Mouse (Mus musculus) NIH3T3 (cell line): ENCODE results near the gene Unc45a.

Experiments used
- DNase-seq: peaks from one replicate; pipeline ENCODE4 v3.0.0-alpha.2; 2012; ENCODE audit warnings: low read depth

Gene Unc45a

DNA sequence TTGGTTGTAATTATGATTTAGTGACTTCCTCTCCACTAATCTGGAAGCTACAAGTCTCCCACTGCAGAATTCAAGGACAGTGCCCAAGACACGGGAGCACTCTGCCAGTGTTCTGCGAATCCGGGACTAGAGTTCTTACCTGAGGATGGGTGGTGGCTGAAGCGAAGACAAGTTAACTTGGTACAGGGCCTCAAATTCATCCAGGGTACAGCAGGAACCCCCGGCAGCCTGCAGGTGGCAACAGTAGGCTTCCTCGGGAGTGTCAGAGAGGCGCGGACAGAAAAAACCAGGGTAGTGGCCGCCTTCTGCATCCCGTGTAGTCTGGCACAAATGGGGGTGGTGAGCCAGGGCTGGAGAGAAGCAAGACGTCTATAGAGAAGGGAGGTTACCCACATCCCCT is at the start of gene Unc45a:
Gene Unc45a, minus strand, starts transcription at position 213 of the 400 bp plus-strand sequence.
- peak; percentile 88 for DNase-seq

DNA sequence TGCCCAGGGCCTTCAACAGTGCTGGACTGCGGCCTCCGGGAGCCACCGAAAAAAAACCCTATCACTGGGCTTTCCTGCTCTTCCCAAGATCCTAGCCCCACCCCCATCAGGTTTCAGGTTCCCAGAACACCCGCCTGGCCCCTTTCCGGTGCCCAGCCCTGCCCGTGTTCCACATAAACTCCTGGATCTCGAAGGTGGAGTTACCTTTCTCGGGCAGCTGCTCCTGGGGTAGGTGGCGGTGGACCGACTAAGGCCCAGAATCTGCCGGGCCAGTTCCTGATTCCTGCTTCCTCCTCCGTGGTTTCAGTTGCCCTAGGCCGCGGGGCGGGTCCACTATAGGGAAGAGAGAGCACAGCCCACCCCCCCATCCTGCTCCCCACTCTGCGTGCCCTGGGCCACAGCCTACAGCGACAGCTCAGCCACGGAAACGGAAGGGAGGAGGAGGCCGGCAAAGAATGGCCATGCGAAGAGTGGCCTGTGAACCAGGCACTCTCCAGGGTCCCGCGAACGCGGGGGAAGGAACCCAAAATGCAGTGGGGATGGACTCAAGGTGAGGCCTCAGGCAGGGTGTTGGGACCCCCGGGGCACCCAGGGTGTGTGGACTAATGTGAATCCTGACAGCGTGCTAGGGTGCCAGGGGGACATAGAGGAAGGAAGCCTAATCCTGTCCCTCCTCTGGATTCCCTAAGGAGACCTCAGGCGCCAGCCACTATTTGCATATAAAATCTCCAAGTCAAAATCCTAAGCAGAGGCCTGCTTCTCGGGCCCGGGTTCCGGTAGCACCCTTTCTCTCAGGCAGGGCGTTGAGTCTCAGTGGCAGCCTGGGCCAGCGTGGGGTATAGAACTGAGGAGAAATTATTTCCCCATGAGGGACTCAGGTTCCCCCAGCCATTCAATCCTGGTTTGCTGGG is 47.1 kb upstream of the Unc45a start, which contains the start of gene Fes:
Gene Fes, minus strand, starts transcription at position 314 of the 911 bp plus-strand sequence.
- DNase-seq, result peak; percentile 71

DNA sequence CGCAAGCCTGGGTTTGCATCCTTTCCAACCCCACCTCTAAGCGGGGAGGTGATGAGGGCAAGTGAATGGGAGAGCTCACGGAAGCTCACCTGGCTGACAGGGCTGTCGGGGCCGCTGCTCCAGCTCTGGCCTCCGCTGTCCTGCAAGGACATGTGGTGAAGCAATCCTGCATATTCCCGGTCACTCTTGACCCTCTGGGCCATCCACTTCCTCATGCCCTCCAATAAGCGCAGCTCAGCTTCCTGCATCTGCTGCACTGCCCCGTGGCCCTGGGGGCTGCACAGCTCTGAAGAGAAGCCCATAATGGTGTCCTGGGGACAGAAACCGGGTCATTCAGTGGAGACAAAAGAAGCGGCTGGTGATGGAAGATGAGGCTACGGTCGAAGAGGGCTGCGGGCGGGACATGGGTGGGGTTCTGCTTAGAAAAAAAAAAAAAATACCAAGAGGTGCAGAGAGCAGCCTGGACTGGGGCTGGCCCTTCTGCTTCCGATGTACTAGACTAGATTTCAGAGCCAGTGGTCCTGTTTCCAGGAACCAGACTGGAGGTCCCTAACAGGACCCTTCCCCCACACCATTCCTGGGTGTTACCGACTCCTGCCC is 46.3 kb upstream of the Unc45a start:
- DNase-seq, result no peak

DNA sequence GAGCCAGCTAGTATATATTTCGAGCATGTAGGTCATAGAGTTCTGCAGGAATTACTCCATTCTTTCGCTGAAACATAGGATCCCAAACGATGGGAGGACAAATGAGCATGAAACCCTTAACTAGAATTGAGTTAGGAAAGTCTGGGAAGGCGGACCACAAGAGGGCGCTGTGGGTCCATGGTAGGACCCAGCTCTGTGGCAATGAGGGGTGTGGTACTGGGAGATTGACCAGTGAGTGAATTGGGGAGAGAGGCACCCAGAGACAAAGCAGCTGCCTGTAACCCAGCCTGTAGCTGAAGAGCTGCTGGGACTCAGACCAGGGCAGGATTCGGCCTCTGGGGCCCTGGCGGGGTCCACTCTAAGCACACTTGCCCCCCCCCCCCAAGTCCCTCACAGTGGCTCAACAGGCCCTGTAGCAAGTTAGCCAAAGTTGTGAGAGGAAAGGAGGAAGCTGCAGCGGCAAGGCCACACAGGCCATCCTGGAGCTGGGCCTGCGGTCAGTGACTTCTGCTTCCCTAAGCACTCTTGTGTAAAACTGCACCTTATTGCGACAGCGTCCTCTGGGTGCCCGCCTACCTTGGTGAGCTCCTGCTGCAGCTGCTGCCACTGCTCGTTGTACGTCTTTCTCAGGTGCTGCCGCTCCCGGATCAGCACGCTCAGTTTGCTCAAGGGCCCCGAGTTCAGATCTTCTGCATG is 45.6 kb upstream of the Unc45a start:
- peak; percentile 97 for DNase-seq

DNA sequence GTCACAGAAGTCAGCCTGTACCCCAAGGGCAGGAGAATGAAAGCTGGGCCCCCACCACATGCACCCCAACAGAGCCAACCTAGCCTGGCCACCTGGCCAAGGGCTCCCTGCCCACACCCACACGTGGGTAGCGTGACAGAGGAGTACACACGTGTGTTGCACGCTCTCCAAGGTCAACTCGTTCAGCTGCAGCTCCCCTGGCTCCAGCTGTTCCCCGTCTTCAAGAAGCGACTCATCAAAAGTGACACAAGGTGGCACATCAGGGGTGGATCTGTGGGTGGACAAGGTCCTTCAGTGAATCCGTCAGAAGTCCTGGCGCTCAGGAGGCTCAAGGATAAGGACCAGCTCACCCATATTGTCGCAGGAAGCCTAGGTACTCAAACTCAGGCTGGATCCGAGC is 42.1 kb upstream of the Unc45a start:
- DNase-seq, result no peak

DNA sequence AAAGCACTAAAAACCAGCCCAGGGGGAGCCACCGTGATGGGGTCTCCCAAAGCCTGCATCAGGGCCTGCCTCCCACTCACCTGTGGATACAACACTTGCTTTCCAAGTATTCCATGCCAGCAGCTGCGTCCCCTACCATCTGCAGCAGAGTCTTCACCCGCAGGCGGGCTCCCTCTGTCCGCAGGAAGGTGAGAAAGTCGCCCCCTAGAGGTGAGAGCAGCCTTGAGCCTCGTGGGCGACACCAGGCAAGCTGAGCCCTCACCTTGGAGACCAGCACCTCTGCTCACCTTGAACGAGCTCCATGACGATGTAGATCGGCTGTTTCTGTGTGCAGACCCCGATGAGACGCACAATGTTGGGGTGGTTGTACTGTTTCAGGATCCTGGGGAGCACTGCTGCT is 38.7 kb upstream of the Unc45a start:
- DNase-seq, result peak; percentile 37

DNA sequence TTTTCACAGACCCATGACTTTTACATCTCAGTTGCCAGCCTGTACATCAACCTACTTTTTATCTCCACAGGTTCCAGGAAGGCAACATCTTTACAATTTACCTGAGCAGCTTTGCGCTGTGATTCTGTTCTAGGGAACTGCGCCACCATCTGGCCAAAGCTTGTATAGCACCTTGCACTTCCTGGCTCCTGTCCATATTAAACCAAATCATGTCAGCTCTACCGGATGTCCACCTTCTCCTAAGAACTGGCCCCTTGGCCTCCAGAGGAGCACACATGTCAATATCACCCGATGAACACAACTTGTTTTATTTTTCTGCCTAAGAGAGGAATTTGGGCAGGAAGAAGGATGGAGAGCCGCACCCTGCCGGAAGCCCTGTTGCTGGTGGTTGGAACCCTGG is 36.7 kb upstream of the Unc45a start:
- DNase-seq, result peak; percentile 73

DNA sequence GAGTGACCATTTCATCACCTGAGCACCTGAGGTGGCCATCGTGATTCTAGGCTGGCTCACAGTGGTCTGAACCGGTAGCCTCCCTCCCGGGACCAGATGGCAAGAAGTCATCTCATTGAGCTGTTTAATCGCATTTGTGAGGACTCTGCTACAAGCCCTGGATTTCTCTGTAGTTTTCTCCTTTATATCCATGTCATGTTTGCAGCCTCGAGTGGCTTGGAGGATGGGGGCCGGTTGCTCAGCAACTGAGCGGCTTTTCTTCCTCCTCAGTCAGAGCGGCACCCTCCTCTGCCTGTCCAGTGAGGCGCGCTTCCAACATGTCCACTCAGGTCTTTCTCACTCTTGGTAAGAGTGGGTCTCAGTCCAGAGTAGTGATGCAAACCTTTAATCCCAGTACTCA is 35.4 kb upstream of the Unc45a start:
- no peak for DNase-seq

DNA sequence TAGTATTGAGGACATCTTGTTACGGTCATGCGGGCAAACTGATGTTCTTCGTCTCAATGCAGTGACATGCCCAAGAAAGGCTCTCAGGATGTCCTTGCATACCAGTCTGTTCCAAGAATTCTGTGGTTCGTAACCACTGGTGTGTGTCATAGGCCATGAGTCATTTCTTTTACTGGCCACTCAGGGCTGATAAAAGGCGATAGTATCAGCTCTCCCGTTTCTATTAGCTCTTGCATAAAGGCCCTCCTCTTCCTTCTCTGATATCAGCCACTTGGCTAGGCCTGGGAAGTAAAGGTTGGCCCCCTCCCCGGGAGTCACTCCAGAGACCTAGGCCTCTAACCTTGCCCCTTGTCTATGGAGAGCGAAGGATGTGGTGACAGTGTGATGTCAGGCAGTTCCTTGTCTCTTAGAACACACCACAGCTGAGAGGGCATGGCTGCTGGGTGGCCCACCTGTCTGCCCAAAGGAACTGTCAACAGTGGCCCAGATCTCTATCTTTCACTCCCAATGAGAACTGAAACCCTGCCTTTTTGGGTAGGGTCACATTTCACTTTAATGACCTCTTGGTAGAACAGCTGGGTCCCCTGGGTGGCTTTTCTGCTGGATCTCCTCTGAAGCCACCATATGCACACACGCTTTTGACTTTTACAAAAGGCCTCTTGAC is 34.7 kb upstream of the Unc45a start:
- DNase-seq, result peak; percentile 77

DNA sequence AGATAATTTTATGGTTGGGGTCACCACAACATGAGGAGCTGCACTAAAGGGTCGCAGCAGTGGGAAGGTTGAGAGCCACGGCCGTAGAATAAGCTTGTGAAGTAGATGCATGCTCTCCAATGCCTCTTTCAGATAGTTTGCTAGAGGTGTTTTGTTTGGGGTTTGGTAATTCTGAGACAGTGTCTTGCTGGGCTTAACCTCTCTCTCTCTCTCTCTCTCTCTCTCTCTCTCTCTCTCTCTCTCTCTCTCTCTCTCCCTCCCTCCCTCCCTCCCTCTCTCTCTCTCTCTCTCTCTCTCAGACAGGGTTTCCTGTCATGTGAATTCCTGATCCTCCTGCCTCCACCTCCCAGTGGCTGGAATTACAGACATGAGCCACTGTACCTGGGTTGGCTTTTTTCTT is 33.9 kb upstream of the Unc45a start:
- DNase-seq, result no peak

DNA sequence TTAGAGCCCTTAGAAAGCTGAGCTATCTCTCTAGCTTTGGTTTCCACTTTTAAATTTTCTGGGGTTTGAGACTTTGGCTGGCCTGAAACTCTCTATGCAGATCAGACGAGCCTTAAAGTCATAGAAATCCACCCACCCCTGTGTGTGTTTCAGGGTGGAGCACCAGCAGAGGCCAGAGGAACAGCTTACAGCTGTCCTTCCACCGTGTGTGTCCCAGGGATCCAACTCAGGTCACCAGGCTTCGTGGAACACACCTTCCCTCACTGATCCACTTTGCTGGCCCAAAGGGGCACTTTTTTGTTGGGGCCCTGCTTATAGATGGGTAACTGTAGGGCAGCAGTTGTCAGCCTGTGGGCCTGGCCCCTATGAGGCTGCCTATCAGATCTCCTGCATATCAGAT is 33.5 kb upstream of the Unc45a start:
- no peak for DNase-seq

DNA sequence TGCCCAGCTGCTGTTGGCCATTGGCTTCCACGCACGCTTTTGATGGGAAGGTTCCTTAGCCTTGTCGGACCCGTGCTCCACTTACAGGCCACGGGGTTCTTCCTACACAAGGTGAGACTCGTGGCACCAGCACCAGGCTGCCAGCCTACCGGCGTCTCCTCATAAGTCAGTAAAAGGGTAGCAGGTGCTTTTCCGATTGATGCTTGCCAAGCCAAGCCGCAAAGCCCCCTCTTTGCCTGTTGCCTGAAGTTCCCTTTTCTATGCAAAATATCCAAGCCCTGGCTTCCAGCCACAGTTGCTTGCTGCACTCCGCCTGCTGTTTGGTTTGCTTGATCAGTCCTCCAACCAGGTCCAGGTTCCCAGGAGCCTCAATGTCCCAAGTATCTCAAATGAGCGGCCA is 33.0 kb upstream of the Unc45a start:
- no peak for DNase-seq

DNA sequence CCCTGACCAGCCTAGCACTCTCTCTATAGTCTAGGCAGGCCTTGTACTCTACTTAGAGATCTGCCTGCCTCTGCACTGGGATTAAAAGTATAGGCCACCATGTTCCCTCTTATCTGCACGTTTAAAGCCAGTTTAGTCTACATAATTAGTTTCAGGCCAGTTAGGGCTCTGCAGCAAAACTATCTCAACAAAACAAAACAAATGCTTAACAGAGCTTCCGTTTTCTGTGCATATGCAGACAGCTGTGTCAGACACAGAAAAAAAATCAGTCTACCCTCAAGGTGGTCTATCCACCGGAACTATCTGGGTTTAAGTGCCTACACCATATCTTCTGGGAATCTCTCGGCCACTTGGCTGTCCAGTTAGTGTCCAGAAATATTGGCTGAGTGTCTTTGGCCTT is 32.5 kb upstream of the Unc45a start:
- no peak for DNase-seq

DNA sequence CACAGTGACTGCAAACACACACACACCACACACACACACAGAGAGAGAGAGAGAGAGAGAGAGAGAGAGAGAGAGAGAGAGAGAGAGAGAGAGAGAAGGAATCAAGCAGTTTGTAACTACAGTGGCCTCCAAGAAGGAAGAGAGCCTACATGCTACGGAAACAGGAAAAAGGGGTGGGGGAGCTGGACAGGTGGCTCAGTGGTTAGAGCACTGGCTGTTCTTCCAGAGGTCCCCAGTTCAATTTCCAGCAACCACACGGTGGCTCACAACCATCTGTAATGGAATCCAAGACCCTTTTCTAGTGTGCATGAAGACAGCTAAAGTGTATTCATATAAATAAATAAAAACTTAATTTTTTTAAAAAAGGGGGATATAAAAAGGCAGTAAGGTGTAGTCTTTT is 31.9 kb upstream of the Unc45a start:
- no peak for DNase-seq

DNA sequence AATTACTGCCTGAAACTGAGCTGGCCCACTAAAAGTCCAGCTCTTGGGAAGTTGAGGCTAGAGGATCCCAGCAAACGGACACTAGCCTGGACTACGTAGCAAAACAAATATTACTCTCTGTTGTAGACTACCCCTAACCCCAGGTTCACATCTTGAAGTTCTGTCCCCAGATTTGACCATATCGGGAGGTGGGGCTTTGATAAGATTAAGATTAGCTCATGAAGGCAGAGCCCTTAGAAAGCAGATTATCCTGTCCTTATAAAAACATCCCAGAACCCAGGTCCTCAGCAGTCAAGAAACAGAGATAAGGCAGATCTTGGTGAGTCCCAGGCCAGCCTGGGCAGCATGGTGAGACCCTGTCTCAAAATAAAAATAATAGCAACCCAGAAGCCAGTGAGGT is 31.4 kb upstream of the Unc45a start:
- DNase-seq, result no peak

DNA sequence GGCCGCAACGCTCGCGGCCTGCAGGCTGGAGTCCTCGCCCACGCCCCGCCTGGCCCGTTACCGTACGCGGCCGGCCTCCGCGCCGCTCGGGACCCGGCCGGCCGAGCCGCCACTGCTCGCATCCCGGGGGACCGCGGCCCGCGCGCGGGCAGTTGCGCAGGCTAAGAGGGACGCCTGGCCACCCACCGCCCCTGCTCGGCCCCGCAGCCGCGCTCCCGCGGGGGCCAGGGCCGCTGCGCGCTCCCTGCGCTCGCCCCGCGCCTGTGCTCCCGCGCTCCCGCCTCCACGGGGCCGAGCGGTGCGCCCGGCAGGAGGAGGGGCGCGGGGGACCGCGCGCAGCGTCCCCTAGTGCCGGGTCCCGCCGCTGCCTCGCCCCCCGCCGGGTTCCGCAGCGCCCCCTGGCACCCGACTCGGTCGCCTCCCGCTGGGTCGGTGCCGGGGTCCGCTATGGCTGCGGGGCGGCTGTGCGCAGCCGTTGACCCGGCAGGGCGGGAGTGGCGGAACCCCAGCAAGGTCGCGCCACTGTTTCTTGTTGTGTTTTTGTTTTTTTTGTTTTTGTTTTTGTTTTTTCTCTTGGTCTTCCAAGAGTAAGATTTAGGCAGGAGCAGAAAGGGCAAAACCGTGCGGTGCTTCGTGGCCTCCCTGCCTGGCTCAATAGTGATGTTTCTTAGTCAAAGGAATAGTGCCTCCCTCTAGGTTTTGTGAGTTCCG is 30.4 kb upstream of the Unc45a start, which contains the start of gene Man2a2:
Gene Man2a2, minus strand, starts transcription at position 335 of the 711 bp plus-strand sequence.
- DNase-seq, result peak; percentile 88

DNA sequence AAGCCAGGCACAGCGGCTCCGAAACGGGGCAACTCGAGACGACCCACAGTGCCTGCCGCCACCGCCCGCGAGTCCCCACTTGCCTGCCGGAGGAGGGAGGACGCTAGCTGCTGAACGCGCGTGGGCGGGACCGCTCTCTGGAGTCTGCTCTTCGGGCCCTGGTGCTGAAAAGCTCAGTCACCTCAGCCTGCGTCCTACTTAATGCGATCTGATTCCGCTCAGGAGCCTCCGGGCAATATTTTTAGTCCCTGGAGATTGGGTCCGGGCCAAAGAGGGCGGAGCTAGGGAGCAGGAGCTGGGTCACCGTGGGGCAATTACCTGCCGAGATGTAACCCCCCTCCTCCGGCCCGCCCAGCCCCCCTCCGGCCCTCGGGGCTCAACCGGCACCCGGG is 29.8 kb upstream of the Unc45a start:
- DNase-seq, result peak; percentile 77

DNA sequence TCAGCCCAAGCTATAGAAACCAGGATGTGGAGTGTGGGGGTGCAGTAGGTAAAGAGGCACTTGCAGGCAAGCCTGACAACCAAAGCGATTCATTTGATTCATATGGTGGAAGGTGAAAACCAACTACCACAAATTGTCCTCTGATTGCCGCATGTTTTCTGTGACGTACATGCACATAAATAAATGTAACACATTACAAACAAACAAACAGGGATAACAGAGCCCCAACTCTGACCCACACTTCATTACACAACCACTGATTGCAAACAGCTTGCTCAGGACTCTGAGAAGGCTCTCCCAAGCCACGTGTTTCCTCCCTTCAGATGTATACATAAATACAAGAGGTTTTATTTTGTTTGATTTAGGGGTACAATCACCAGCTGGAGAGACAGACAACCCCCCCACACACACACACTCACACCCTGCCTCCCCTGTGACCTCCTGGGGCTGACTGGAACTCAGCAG is 29.2 kb upstream of the Unc45a start:
- peak; percentile 66 for DNase-seq

DNA sequence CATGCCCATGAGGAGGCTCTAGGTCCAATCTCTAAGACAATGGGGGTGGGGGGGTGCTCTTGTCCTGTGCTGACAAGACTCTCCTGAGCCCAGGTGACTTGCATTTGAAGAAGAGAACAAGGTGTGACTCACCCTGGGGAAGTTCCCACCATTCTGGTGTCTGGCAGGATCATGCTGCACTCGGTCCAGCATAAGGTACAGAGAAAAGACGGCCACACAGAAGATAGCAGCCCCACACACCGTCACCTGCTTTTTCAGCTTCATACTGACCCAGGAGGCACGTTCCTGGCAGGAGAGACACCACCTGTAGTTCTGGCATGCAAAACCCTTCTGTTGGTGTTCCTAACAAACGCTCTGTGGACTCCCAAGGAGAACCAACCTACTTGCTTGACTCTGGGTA is 28.7 kb upstream of the Unc45a start:
- DNase-seq, result no peak

DNA sequence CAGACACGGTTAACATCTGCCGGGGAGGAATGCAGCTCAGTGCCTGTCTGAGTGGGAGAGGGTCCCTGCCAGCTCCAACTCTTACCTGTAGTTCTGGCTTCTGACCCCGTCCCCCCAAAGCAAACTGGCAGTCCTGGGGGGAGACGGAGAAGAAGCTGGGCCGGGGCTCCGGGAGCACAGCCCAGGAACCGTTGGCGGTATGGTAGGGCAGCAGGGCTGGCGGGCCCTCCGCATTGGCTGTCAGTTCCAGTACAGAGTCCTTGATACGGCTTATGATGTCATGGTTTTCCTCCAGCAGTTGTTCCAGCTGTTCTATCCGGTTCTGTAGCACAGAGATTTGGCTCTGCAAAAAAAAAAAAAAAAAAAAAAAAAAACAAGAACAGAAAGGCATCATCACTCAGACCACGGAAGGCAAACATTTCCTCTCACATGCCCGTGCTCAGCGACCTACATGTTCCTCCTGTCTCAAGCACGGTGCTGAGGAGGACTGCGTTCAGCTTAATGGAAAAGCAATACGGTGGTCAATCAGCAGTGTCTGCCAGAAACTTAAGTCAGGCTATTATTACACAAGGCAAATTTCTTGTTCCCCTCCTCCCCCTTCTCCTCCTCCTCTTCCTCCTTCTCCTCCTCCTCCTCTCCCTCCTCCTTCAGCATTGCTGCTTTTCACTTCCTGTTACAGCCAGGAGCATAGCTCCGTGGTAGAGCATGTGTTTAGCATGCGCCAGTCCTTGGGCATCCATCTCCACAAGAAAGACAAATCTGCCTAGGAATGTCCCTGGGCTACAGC is 28.0 kb upstream of the Unc45a start:
- no peak for DNase-seq

DNA sequence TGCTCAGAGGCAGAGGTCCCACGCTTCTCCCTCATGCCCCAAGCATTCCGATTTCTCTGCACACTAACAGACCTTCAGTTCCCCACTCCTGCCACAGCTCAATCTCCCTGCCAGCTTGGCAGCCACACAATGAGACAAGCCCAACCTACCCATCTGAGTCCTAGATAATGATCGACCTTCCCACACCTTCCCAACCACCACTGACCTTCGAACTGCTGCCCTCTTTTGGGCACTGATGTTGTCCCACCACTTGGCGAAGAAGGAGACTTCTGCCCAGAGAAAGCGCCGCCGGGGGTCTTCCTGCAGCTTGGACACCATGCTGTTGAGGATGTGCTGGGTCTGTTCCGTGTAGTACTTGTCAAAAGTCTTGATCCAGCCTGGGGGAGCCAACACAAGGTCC is 27.2 kb upstream of the Unc45a start:
- DNase-seq, result no peak
